Mouse (Mus musculus): ENCODE results near the gene Rarb. TPM values are rescaled to one million over a fixed set of nuclear protein-coding genes. Genes with fewer than 3 reads are reported as not detected.

The Rarb gene
- polyA plus RNA-seq, 1 experiment from 2014 or later: 19.3 TPM

DNA sequence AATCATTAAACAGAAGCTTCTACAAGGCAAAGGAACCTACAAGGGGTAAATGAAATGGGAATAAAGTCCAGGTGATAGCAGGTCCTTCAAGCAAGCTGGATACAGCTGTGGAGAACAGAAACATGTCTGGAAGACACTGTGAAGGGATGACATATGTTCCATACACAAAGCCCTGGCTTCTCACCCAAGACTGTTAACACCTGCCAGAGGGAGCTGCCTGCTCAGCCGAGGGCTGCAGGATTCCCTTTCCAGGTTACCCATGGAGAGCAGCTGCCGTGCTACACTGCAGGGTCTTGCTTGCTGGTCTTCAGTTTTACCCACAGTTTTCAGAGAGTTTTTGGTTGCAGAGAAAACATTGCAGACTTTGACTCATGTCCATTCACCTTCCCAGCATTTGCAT lies 290.3 kb downstream of the Rarb start:
- no peaks in the 10 kb centered on the region for H3K36me3 ChIP-seq (ENCODE audit: insufficient read depth, low read length)
- H3K4me1 ChIP-seq (replicated peaks; ENCODE audit: insufficient read depth, low read length): no peaks in the 10 kb centered on the region
- 55% methylated on average over 2 of the region's 2 CpGs for WGBS
- H3K9me3 ChIP-seq (replicated peaks; ENCODE audit: low read length): no peaks in the 10 kb centered on the region
- no peaks in the 10 kb centered on the region for H3K27me3 ChIP-seq (ENCODE audit: insufficient read depth, low read length)
- no peak overlapping the region for H3K27ac ChIP-seq
- DNase-seq (ENCODE audit: low spot score): no peak
- ATAC-seq (replicated peaks; ENCODE audit: low FRiP score, low read depth): no peak
- TF ChIP-seq CTCF (IDR thresholded peaks at IDR 0.05; ENCODE audit: low read depth): no peak
- H3K4me3 ChIP-seq (replicated peaks; ENCODE audit: low read depth, low read length): no peak overlapping the region
- H3K4me2 ChIP-seq (ENCODE audit: low read length): no peak overlapping the region
- no peak overlapping the region for H3K9ac ChIP-seq (ENCODE audit: low read depth, low read length)

- TF ChIP-seq CTCF (IDR thresholded peaks at IDR 0.05; ENCODE audit: low read depth): peak; percentile 40; the same call in 1 of the 2 replicates
- no peak overlapping the region for H3K9ac ChIP-seq (ENCODE audit: low read depth, low read length)
- H3K27ac ChIP-seq: no peak overlapping the region
- no peak overlapping the region for H3K4me2 ChIP-seq (ENCODE audit: low read length)
- H3K9me3 ChIP-seq (replicated peaks; ENCODE audit: low read length): no peaks in the 10 kb centered on the region
- H3K4me1 ChIP-seq (replicated peaks; ENCODE audit: insufficient read depth, low read length): no peaks in the 10 kb centered on the region
- no peaks in the 10 kb centered on the region for H3K27me3 ChIP-seq (ENCODE audit: insufficient read depth, low read length)
- no peak; the same call in 1 of the 2 replicates for ATAC-seq (replicated peaks; ENCODE audit: low FRiP score, low read depth)
- 87% methylated on average over 3 of the region's 3 CpGs for WGBS
- H3K4me3 ChIP-seq (replicated peaks; ENCODE audit: low read depth, low read length): no peak overlapping the region
- no peak for DNase-seq (ENCODE audit: low spot score)
- no peaks in the 10 kb centered on the region for H3K36me3 ChIP-seq (ENCODE audit: insufficient read depth, low read length)
These were observed 292.8 kb downstream of the Rarb start for GRCm38 (mm10) chr14:16526120-16526519.

DNA sequence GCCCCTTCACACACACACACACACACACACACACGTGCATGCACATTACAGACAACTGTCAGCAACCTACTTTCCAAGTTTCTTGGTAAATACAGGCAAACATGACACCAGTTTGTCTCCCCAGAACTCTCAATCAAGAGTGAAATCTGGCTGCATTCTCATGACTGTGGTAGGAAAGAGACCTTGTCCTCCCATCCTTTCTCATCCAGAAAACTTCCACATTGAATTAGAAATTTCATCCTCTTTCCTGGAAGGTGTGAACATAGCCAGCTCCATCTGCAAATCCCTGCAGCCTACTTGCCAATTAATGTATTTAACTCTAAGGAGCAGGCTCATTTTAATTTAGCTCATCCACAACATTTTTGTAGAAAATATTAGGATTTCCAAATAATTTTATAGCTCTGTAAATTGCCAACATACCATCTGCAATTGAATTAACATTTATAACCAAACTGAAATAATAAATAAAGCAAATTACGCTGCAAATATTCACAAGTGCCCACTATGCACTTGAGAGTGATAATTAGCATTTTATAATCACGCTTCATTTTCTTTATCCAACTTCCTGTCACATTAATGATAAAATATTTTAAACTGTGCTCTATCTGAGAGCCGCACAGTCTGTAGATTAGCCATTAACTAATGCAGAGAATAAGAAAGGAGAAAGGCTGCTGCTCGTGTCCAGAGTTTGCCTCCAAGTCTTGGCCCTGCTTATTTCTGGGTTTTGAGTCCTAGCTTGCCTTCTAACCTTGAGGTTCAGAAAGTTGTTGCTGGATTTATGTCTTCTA lies 293.6 kb downstream of the Rarb start:
- no peak for TF ChIP-seq CTCF (IDR thresholded peaks at IDR 0.05; ENCODE audit: low read depth)
- Histone ChIP-seq H3K27me3 (ENCODE audit: insufficient read depth, low read length) (no peaks in the 10 kb centered on the region), H3K9ac (ENCODE audit: low read depth, low read length) (no peak overlapping the region), H3K4me3 (replicated peaks; ENCODE audit: low read depth, low read length) (no peak overlapping the region), H3K27ac (no peak overlapping the region), H3K36me3 (ENCODE audit: insufficient read depth, low read length) (no peaks in the 10 kb centered on the region), H3K9me3 (replicated peaks; ENCODE audit: low read length) (no peaks in the 10 kb centered on the region), H3K4me1 (replicated peaks; ENCODE audit: insufficient read depth, low read length) (no peaks in the 10 kb centered on the region), H3K4me2 (ENCODE audit: low read length) (no peak overlapping the region)
- ATAC-seq (replicated peaks; ENCODE audit: low FRiP score, low read depth): no peak
- WGBS: 66% methylated on average over 5 of the region's 5 CpGs
- DNase-seq (ENCODE audit: low spot score): no peak

DNA sequence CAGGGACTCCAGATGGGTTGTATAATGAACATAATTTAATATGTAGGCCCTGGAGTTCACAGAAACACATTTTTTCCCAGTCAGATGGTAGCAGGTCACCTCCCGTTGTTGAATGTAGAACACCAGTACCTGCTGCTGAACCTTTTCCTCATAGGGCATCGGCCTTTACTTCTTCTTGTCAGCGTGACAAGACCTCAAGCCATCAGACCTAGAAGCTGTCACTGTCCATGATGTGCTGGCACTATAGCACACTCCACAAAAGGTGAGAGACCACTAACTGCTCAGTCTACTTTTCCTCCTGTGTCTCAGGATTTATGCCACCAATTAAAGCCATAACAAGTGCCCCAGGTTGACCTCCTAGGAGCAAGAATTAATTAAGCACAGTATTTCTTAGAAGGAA lies 296.1 kb downstream of the Rarb start:
- DNase-seq (ENCODE audit: low spot score) (no peak), ATAC-seq (replicated peaks; ENCODE audit: low FRiP score, low read depth) (no peak)
- no peak overlapping the region for H3K4me3 ChIP-seq (replicated peaks; ENCODE audit: low read depth, low read length)
- H3K9ac ChIP-seq (ENCODE audit: low read depth, low read length): no peak overlapping the region
- no peaks in the 10 kb centered on the region; the same call in 1 of the 2 replicates for H3K4me1 ChIP-seq (replicated peaks; ENCODE audit: insufficient read depth, low read length)
- H3K27ac ChIP-seq: no peak overlapping the region
- no peak for TF ChIP-seq CTCF (IDR thresholded peaks at IDR 0.05; ENCODE audit: low read depth)
- no peak overlapping the region for H3K4me2 ChIP-seq (ENCODE audit: low read length)
- WGBS: 54% methylated on average over 3 of the region's 3 CpGs
- H3K36me3 ChIP-seq (ENCODE audit: insufficient read depth, low read length): no peaks in the 10 kb centered on the region
- H3K9me3 ChIP-seq (replicated peaks; ENCODE audit: low read length): no peaks in the 10 kb centered on the region
- H3K27me3 ChIP-seq (ENCODE audit: insufficient read depth, low read length): no peaks in the 10 kb centered on the region

- ATAC-seq (replicated peaks; ENCODE audit: low FRiP score, low read depth): no peak
- Histone ChIP-seq H3K9ac (ENCODE audit: low read depth, low read length) (no peak overlapping the region), H3K9me3 (replicated peaks; ENCODE audit: low read length) (no peaks in the 10 kb centered on the region), H3K27me3 (ENCODE audit: insufficient read depth, low read length) (no peaks in the 10 kb centered on the region), H3K36me3 (ENCODE audit: insufficient read depth, low read length) (no peaks in the 10 kb centered on the region), H3K4me2 (ENCODE audit: low read length) (no peak overlapping the region), H3K4me1 (replicated peaks; ENCODE audit: insufficient read depth, low read length) (peaks cover 6% of the 10 kb centered on the region; the same call in 1 of the 2 replicates), H3K4me3 (replicated peaks; ENCODE audit: low read depth, low read length) (no peak overlapping the region), H3K27ac (no peak overlapping the region)
- peak; percentile 31; the same call in 1 of the 2 replicates for TF ChIP-seq CTCF (IDR thresholded peaks at IDR 0.05; ENCODE audit: low read depth)
- DNase-seq (ENCODE audit: low spot score): peak; percentile 39
- 57% methylated on average over 8 of the region's 8 CpGs for WGBS
These were observed 299.3 kb downstream of the Rarb start for GRCm38 (mm10) chr14:16519588-16520167.

DNA sequence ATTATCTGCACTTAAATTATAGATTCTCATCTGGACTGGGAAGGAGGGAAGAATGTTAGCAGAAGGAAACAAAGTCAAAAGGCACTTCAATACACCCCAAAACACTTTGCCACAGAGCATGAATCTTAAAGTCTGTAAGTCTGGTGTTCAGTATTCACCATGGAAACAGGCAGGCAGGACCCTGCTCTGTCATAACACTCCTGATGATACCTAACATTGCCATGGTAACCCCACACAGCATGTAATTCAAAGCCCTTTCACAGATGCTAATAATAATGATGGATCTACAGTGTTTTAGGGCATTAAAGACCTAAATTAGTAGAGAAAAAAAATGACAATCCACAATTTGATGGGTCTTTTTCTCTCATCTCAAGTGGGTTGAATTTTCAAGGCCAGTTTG lies 301.0 kb downstream of the Rarb start:
- H3K27ac ChIP-seq: no peak overlapping the region
- no peak overlapping the region for H3K9ac ChIP-seq (ENCODE audit: low read depth, low read length)
- no peak overlapping the region for H3K4me2 ChIP-seq (ENCODE audit: low read length)
- ATAC-seq (replicated peaks; ENCODE audit: low FRiP score, low read depth) (no peak), DNase-seq (ENCODE audit: low spot score) (no peak)
- H3K9me3 ChIP-seq (replicated peaks; ENCODE audit: low read length): no peaks in the 10 kb centered on the region
- no peak for TF ChIP-seq CTCF (IDR thresholded peaks at IDR 0.05; ENCODE audit: low read depth)
- no peaks in the 10 kb centered on the region for H3K27me3 ChIP-seq (ENCODE audit: insufficient read depth, low read length)
- peaks cover 6% of the 10 kb centered on the region; the same call in 1 of the 2 replicates for H3K4me1 ChIP-seq (replicated peaks; ENCODE audit: insufficient read depth, low read length)
- no peak overlapping the region for H3K4me3 ChIP-seq (replicated peaks; ENCODE audit: low read depth, low read length)
- no peaks in the 10 kb centered on the region for H3K36me3 ChIP-seq (ENCODE audit: insufficient read depth, low read length)
